Mouse (Mus musculus) bone marrow macrophage, adult 2 months (primary cell): ENCODE data around the gene Adgrv1.

ENCODE experiments used
- CTCF ChIP-seq: IDR thresholded peaks from 2 replicates; pipeline ENCODE4 v1.5.1; 2012; ENCODE audit warnings: low read depth, mild to moderate bottlenecking, low read length, moderate library complexity
- POLR2A ChIP-seq: IDR thresholded peaks from 2 replicates; pipeline ENCODE4 v1.6.1; 2012; ENCODE audit warnings: mild to moderate bottlenecking, low read depth, low read length, borderline replicate concordance

DNA sequence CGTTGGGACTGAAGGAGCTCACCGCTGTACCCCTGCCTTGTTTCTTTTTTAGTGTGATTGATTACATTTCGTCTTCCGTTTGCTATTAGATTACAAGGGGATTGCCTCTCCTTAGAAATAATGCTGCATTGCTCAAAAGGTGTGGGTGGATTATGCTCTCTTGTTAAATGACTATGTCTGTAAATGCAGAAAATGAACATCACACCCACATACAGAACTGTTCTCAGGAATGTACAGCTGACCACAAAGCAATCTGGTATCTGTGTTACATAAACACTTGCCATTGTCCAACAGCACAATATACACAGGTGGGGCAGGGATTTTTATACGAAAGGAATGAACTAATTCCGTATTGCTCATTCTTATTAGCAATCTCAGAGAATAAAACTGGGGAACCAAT, 465.5 kb downstream of the Adgrv1 start:
- no peak for TF ChIP-seq CTCF
- no peak for TF ChIP-seq POLR2A
